Mouse (Mus musculus) erythroblast, embryonic 14.5 days (primary cell): ENCODE results near the gene Arid5b. TPM values are rescaled to one million over a fixed set of nuclear protein-coding genes. Genes with fewer than 3 reads are reported as not detected.

ENCODE experiments used
- H3K27me3 ChIP-seq: 2 replicates; pipeline ENCODE4 v1.6.1; 2012; ENCODE audit warnings: inconsistent platforms; ENCODE audit not compliant: control insufficient read depth
- H3K36me3 ChIP-seq: 2 replicates; pipeline ENCODE4 v1.6.1; 2012; ENCODE audit warnings: mild to moderate bottlenecking, inconsistent platforms; ENCODE audit not compliant: control insufficient read depth
- H3K4me1 ChIP-seq: 2 replicates; pipeline ENCODE4 v1.6.1; 2012; ENCODE audit warnings: inconsistent platforms; ENCODE audit not compliant: control insufficient read depth
- H3K4me3 ChIP-seq: replicated peaks from 2 replicates; pipeline ENCODE3; 2012; ENCODE audit warnings: moderate library complexity, mild to moderate bottlenecking, inconsistent platforms
- H3K9me3 ChIP-seq: 2 replicates; pipeline ENCODE4 v1.6.1; 2012; ENCODE audit warnings: low read length, inconsistent platforms, mixed read lengths; ENCODE audit not compliant: control insufficient read depth
- GATA1 ChIP-seq: IDR thresholded peaks from 2 replicates; pipeline ENCODE4 v1.6.1; 2012; ENCODE audit warnings: low read length, inconsistent platforms, mixed read lengths
- TAL1 ChIP-seq: IDR thresholded peaks from 3 replicates; pipeline ENCODE4 v1.6.1; 2012; ENCODE audit warnings: low read length, inconsistent platforms, mixed read lengths
- polyA plus RNA-seq: library from polyadenylated mRNA; stranded (reverse); fragments of >175 nt; gene quantifications from 2 replicates; pipeline ENCODE4 v1.2.3, GENCODE M21; 2012

Arid5b gene
- polyA plus RNA-seq, 1 experiment = 0.01 TPM

- Histone ChIP-seq H3K27me3 (no peaks in the 10 kb centered on the region), H3K9me3 (no peaks in the 10 kb centered on the region), H3K4me1 (no peaks in the 10 kb centered on the region), H3K4me3 (no peak overlapping the region), H3K36me3 (peaks cover 11% of the 10 kb centered on the region; the same call in 1 of the 2 replicates)
- no peak for TF ChIP-seq TAL1
- TF ChIP-seq GATA1 = no peak
Observed at GRCm38 (mm10) chr10:68093496-68093895, 185.0 kb downstream of the Arid5b start.

GRCm38 (mm10) chr10:68091840-68092239 lies 186.7 kb downstream of the Arid5b start:
- Histone ChIP-seq H3K4me1 (no peaks in the 10 kb centered on the region), H3K36me3 (peaks cover under 1% of the 10 kb centered on the region; the same call in 1 of the 2 replicates), H3K27me3 (no peaks in the 10 kb centered on the region), H3K9me3 (no peaks in the 10 kb centered on the region), H3K4me3 (no peak overlapping the region)
- TF ChIP-seq GATA1 (no peak), TAL1 (no peak)

- no peaks in the 10 kb centered on the region; the same call in 1 of the 2 replicates for H3K36me3 ChIP-seq
- TF ChIP-seq GATA1 (no peak), TAL1 (no peak)
- no peak overlapping the region for H3K4me3 ChIP-seq
- H3K9me3 ChIP-seq = no peaks in the 10 kb centered on the region
- no peaks in the 10 kb centered on the region for H3K27me3 ChIP-seq
- no peaks in the 10 kb centered on the region for H3K4me1 ChIP-seq
Observed at GRCm38 (mm10) chr10:68091011-68091410, 187.5 kb downstream of the Arid5b start.

GRCm38 (mm10) chr10:68090544-68090943 lies 188.0 kb downstream of the Arid5b start:
- H3K4me1 ChIP-seq = no peaks in the 10 kb centered on the region
- no peaks in the 10 kb centered on the region for H3K9me3 ChIP-seq
- no peaks in the 10 kb centered on the region; the same call in 1 of the 2 replicates for H3K36me3 ChIP-seq
- no peaks in the 10 kb centered on the region for H3K27me3 ChIP-seq
- TF ChIP-seq GATA1 = no peak
- no peak for TF ChIP-seq TAL1
- H3K4me3 ChIP-seq = no peak overlapping the region

GRCm38 (mm10) chr10:68090197-68090535 lies 188.4 kb downstream of the Arid5b start:
- H3K4me3 ChIP-seq = no peak overlapping the region
- H3K27me3 ChIP-seq = no peaks in the 10 kb centered on the region
- H3K36me3 ChIP-seq = no peaks in the 10 kb centered on the region; the same call in 1 of the 2 replicates
- no peaks in the 10 kb centered on the region for H3K4me1 ChIP-seq
- H3K9me3 ChIP-seq = no peaks in the 10 kb centered on the region
- no peak for TF ChIP-seq TAL1
- TF ChIP-seq GATA1 = no peak

- TF ChIP-seq GATA1 = no peak
- TF ChIP-seq TAL1 = no peak
- H3K4me1 ChIP-seq = no peaks in the 10 kb centered on the region
- no peaks in the 10 kb centered on the region for H3K9me3 ChIP-seq
- no peaks in the 10 kb centered on the region for H3K27me3 ChIP-seq
- no peak overlapping the region for H3K4me3 ChIP-seq
- H3K36me3 ChIP-seq = no peaks in the 10 kb centered on the region; the same call in 1 of the 2 replicates
Observed at GRCm38 (mm10) chr10:68089435-68090196, 188.9 kb downstream of the Arid5b start.

GRCm38 (mm10) chr10:68087722-68088121 lies 190.8 kb downstream of the Arid5b start:
- TF ChIP-seq GATA1 = no peak
- TF ChIP-seq TAL1 = no peak
- H3K4me3 ChIP-seq = no peak overlapping the region
- H3K36me3 ChIP-seq = no peaks in the 10 kb centered on the region
- no peaks in the 10 kb centered on the region for H3K27me3 ChIP-seq
- H3K4me1 ChIP-seq = no peaks in the 10 kb centered on the region
- no peaks in the 10 kb centered on the region for H3K9me3 ChIP-seq

GRCm38 (mm10) chr10:68086973-68087372 lies 191.6 kb downstream of the Arid5b start:
- no peaks in the 10 kb centered on the region for H3K4me1 ChIP-seq
- TF ChIP-seq TAL1 (no peak), GATA1 (no peak)
- H3K9me3 ChIP-seq = no peaks in the 10 kb centered on the region

GRCm38 (mm10) chr10:68085574-68085973 lies 193.0 kb downstream of the Arid5b start:
- TF ChIP-seq GATA1 (no peak), TAL1 (no peak)
- H3K4me3 ChIP-seq = no peak overlapping the region
- H3K9me3 ChIP-seq = no peaks in the 10 kb centered on the region
- H3K4me1 ChIP-seq = no peaks in the 10 kb centered on the region
- H3K27me3 ChIP-seq = no peaks in the 10 kb centered on the region
- H3K36me3 ChIP-seq = no peaks in the 10 kb centered on the region

More at GRCm38 (mm10) chr10:68086973-68087372, 191.6 kb downstream of the Arid5b start:
- no peak overlapping the region for H3K4me3 ChIP-seq
- no peaks in the 10 kb centered on the region for H3K27me3 ChIP-seq
- H3K36me3 ChIP-seq = no peaks in the 10 kb centered on the region

GRCm38 (mm10) chr10:68081712-68082111 lies 196.8 kb downstream of the Arid5b start:
- H3K4me1 ChIP-seq = no peaks in the 10 kb centered on the region
- H3K9me3 ChIP-seq = peaks cover 3% of the 10 kb centered on the region; the same call in 1 of the 2 replicates
- H3K4me3 ChIP-seq = no peak overlapping the region
- no peaks in the 10 kb centered on the region for H3K27me3 ChIP-seq
- H3K36me3 ChIP-seq = no peaks in the 10 kb centered on the region
- TF ChIP-seq TAL1 = no peak
- TF ChIP-seq GATA1 = no peak
